Mouse (Mus musculus): Measurements from ENCODE around the gene Fbxo28. TPM values are rescaled to one million over a fixed set of nuclear protein-coding genes. Genes with fewer than 3 reads are reported as not detected.
A peak's percentile ranks its signal among the peaks of the same experiment; 100 is the strongest.
"Not testable (repeated sequence)": the region's sequence is repeated elsewhere in the genome, so short reads cannot be mapped to it uniquely, and the experiment has no call there.

The Fbxo28 gene
- total RNA-seq, 2 experiments from 2014 or later: 46.3 to 46.7 TPM

GRCm38 (mm10) chr1:182296816-182297215 is 44.6 kb downstream of the Fbxo28 start:
- no peak for DNase-seq (ENCODE audit: low spot score in 2 of 2)

DNA sequence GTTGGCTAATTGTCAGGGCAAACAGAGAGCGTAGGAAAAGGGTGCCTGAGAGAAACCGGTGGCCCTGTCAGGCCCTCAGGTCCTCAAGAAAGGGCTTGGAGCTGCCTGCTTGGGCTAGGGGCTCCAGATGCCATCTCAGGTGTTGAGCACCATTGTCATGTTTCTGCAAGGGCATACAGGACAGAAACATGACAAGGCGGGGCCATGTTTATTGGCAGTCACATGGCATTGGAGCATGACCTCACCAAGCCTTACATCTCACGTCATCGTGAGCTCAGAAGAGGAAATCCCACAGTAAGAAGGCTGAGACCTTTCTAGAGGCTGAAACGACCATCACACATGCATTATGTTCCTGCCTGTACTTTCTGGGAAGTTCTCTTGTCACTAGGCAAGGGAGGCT is 45.3 kb downstream of the Fbxo28 start:
- no peak for TF ChIP-seq CTCF (conservative IDR thresholded peaks at IDR 0.05)
- Histone ChIP-seq H3K27ac (no peak overlapping the region), H3K4me3 (no peak overlapping the region)
- DNase-seq (ENCODE audit: low spot score in 2 of 2): no peak

More at GRCm38 (mm10) chr1:182296816-182297215, 44.6 kb downstream of the Fbxo28 start:
- H3K27ac ChIP-seq: no peak overlapping the region
- TF ChIP-seq CTCF (conservative IDR thresholded peaks at IDR 0.05): no peak
- no peak overlapping the region for H3K4me3 ChIP-seq

DNA sequence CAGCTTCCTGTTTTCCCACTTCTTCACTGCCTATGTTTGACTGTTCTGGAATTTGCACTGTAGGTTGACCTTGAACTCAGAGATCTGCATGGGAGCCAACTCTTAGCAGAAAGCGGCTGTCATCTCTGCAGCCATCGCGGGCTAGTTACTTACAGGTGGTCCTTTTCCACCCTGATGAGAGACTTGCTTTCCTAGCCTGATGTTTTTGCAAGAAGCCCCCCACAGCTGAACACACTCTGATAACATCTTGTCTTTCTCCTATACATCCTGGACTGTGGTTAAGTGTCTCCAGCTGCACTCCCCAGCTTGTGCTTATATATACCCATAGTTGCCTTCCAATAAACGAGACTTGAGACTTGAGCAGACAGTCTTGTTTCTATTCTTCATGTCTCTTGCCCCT is 49.1 kb downstream of the Fbxo28 start:
- DNase-seq (ENCODE audit: low spot score in 2 of 2): no peak
- Histone ChIP-seq H3K4me3 (no peak overlapping the region), H3K27ac (no peak overlapping the region)
- TF ChIP-seq CTCF (conservative IDR thresholded peaks at IDR 0.05): no peak

DNA sequence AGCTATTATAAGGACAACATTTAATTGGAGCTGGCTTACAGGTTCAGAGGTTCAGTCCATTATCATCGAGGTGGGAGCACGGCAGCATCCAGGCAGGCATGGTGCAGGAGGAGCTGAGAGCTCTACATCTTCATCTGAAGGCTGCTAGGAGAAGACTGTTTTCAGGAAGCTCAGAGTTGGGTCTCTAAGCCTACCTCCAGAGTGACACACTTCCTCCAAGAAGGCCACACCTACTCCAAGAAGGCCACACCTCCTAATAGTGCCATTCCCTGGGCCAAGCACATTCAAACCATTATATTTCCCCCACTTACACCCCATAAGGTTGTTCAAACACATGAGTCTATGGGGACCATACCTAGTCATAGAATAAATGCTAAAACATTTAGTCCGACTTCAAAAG is 50.7 kb downstream of the Fbxo28 start:
- not testable (repeated sequence) for H3K4me3 ChIP-seq; DNase-seq (ENCODE audit: low spot score in 2 of 2); H3K27ac ChIP-seq

DNA sequence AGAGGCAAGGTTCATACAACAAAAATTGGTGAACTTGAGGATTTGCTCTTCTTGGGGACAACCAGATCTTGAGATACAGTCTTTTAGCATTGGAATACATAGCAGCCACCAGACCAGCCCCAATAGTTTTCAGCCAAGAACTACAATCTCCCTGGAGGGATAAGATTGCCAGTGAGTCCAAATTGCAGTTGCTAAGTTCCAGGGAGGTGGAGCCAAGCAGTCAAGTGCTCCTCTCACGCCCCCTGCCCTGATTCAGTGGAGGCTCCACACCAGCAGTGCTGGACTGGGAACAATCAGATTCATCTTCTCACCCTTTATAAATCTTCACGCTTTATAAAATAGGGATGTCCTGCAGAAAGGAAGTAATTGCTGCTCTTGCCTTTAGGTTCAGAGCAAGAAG is 51.6 kb downstream of the Fbxo28 start:
- DNase-seq (ENCODE audit: low spot score in 2 of 2): no peak
- Histone ChIP-seq H3K4me3 (no peak overlapping the region), H3K27ac (no peak overlapping the region)
- no peak for TF ChIP-seq CTCF (conservative IDR thresholded peaks at IDR 0.05)

DNA sequence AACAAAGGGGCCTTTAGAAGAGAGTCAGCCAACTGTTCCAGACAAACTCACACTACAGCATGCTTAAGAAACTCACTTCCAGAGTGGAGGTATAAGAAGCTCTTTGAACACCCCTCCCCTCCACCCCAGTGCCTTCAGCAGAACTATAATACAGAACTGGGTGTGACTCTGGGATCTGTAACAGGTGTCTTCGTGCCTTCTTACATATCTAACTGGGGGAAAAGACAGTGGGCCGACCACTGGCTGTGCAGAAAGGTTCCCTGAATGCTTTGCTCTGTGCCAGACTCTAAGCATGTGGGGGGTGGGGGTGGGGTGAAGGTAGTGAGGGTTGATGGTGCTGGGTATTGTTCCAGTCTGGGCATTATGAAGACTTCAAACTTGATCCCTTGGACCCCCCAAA is 52.8 kb downstream of the Fbxo28 start:
- H3K4me3 ChIP-seq: peak overlapping the region; percentile 6; the same call in 1 of the 2 replicates
- TF ChIP-seq CTCF (conservative IDR thresholded peaks at IDR 0.05): no peak
- no peak for DNase-seq (ENCODE audit: low spot score in 2 of 2)
- H3K27ac ChIP-seq: peak overlapping the region; percentile 68

DNA sequence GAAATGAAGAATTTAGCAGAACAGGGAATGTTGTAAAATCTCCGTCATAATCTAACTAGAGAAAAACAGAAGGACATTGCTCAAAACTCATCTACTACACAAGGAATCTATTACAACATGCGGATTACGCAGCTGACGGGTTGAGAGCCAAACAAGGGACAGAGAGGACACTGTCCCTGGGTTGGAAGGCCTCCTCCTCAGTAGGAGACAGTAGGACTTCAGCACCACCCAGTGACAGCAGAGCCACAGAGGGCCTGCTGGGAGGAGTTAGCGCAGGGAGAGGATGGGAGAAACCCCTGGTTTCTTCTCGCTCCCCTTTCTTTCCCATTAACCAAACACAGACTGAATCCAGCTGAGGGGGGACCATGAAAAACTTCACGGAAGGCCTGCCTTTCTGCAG is 53.6 kb downstream of the Fbxo28 start:
- H3K4me3 ChIP-seq: peak overlapping the region; percentile 6; the same call in 1 of the 2 replicates
- DNase-seq (ENCODE audit: low spot score in 2 of 2): no peak
- peak; percentile 37 for TF ChIP-seq CTCF (conservative IDR thresholded peaks at IDR 0.05)
- peak overlapping the region; percentile 68 for H3K27ac ChIP-seq

GRCm38 (mm10) chr1:182284795-182285194 is 56.6 kb downstream of the Fbxo28 start:
- no peak for TF ChIP-seq CTCF (conservative IDR thresholded peaks at IDR 0.05)
- no peak for DNase-seq (ENCODE audit: low spot score in 2 of 2)
- Histone ChIP-seq H3K4me3 (no peak overlapping the region), H3K27ac (no peak overlapping the region)

DNA sequence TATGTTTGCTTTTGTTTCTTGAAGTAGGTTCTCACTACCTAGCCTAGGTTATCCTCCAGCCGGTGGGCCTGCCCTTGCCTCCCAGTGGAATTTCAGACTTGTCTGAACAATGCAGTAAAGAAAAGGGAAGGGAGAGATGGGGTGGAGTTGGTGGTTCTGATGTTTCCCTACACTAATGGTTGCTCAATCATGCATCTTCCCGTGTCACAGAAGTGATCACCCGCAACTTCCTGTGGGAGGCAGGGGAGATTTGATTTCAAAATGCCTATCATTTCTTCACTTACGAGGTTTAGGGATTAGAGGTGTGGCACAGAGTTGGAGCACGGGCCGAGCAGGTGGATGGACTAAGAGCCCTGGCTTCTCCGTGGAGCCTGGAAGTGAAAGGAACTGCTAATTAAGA is 58.2 kb downstream of the Fbxo28 start:
- H3K4me3 ChIP-seq: peak overlapping the region; percentile 85
- no peak for DNase-seq (ENCODE audit: low spot score in 2 of 2)
- H3K27ac ChIP-seq: no peak overlapping the region; the same call in 1 of the 2 replicates
- TF ChIP-seq CTCF (conservative IDR thresholded peaks at IDR 0.05): no peak

DNA sequence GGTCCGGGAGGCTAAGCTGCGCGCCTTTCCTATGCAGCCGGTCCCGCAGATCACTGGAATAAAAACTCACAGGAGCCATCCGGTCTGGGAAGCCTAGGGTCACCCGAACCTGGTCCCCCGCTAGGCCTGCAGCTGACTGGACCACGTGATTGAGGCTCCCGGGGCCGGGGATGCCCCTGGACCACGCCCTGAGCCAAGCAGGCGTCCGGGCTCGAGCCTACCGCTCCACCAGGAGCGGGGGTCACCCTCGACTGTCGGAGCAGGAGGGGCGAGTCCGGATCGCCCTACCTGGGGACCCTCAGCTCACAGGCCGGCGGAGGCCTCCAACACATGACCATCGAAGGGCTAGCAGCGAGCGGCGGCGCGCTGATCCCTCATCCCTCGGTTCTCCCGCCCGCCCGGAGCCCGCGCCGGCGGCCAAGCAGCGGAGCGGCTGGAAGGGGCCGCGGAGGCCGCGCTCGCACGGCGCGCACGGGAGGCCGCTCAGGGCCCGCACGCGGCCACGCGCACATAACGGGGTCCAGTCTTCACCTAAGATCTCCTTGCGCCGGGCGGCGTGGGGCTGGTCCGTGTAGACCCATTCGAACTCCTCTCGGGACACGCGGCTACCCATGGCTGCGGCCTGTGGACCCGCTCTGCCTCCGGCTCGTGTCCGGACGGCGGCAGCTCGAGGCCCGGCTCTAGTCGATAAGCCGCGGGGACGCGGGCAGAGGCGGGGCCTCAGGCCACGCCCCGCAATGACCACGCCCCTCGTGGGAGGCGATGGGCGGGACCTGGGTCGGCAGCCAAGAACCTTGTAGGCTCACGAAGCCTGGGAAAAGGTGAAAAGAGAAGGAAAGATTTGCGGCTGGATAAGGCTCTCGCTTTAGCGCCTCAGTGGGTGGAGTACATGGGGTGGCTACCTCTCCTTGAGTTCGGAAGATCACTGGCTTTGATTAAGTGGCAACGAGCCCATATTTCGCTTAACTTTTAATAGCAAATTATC is 59.0 kb downstream of the Fbxo28 start, which contains the start of gene Degs1:
TSS of gene Degs1 (minus strand) at position 714 of the 985 bp plus-strand sequence.
- TF ChIP-seq CTCF (conservative IDR thresholded peaks at IDR 0.05): no peak
- Histone ChIP-seq H3K27ac (peak within 1 kb of the TSS; percentile 92), H3K4me3 (peak within 1 kb of the TSS; percentile 85)
- DNase-seq (ENCODE audit: low spot score in 2 of 2): peak; percentile 89 to 94

GRCm38 (mm10) chr1:182281251-182281711 is 60.1 kb downstream of the Fbxo28 start:
- DNase-seq (ENCODE audit: low spot score in 2 of 2): no peak
- peak overlapping the region; percentile 92 for H3K27ac ChIP-seq
- no peak for TF ChIP-seq CTCF (conservative IDR thresholded peaks at IDR 0.05)

DNA sequence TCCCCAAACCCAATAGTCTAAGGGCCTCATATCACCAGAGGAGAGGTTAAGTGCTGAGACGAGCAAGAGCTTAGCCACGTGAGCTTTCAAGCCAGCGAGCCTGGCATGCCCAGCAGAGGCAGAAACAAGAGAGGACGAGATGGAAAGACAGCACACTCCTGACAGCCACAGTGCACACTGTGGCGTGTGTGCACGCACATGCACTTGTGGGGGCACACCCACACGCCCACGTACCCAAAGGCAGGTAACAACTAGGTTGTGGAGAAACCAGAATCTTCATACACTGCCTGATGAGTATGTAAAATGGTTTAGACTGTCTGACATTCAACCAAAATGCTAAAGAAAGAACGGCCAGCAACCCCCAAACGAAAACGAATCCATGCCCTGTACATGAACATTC is 60.9 kb downstream of the Fbxo28 start:
- TF ChIP-seq CTCF (conservative IDR thresholded peaks at IDR 0.05): no peak
- peak overlapping the region; percentile 92; the same call in 1 of the 2 replicates for H3K27ac ChIP-seq
- peak overlapping the region; percentile 85; the same call in 1 of the 2 replicates for H3K4me3 ChIP-seq
- DNase-seq (ENCODE audit: low spot score in 2 of 2): no peak

More at GRCm38 (mm10) chr1:182281251-182281711, 60.1 kb downstream of the Fbxo28 start:
- peak overlapping the region; percentile 85 for H3K4me3 ChIP-seq

DNA sequence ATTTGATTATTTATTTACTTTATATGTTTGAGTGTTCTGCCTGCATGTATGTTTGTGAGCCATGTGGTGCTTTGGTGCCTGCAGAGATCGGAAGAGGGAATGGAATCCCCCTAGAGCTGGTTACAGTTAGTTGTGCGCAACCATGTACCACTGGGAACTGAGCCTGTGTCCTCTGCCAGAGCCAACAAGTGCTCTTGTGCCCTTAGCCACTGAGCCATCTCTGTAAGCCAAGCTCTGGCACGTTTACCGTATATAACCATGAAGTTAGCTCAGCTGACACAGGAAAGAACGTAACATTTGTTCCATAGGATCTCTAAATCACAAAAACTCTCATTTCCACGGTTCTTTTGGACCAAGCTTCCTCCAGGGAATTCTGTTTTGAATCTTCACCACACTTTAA is 61.4 kb downstream of the Fbxo28 start:
- no peak for DNase-seq (ENCODE audit: low spot score in 2 of 2)
- TF ChIP-seq CTCF (conservative IDR thresholded peaks at IDR 0.05): no peak
- H3K27ac ChIP-seq: 0 out of 2 replicates have a peak overlapping the region, but pooled peaks have one; percentile 92
- no peak overlapping the region for H3K4me3 ChIP-seq

Measured in layer of hippocampus, adult 2 months (tissue).